Mouse (Mus musculus) hindbrain, embryonic 11.5 days (tissue): ENCODE data around the gene Slc28a2. TPM values are rescaled to one million over a fixed set of nuclear protein-coding genes. Genes with fewer than 3 reads are reported as not detected.
"Not testable (repeated sequence)": the region's sequence is repeated elsewhere in the genome, so short reads cannot be mapped to it uniquely, and the experiment has no call there.

Experiments
- ATAC-seq: fragments of 200-750 bp; cut with Nextera tagmentation; 2 replicates; pipeline ENCODE4 v1.8.0; 2017; ENCODE audit warnings: mild to moderate bottlenecking, moderate TSS enrichment, moderate library complexity; ENCODE audit not compliant: low FRiP score
- DNase-seq: peaks from one replicate; pipeline ENCODE4 v3.0.0-alpha.2; 2015; ENCODE audit warnings: low spot score
- H3K27ac ChIP-seq: fragments of 300-500 bp; sonication (generic); 2 replicates; pipeline ENCODE4 v1.5.1; 2014; ENCODE audit warnings: mild to moderate bottlenecking, low read depth, low read length
- H3K27me3 ChIP-seq: fragments of 300-500 bp; sonication (generic); 2 replicates; pipeline ENCODE4 v1.6.1; 2014; ENCODE audit warnings: mild to moderate bottlenecking, low read length, moderate library complexity, mixed read lengths; ENCODE audit not compliant: control insufficient read depth, insufficient read depth
- H3K36me3 ChIP-seq: fragments of 300-500 bp; sonication (generic); 2 replicates; pipeline ENCODE4 v1.6.1; 2014; ENCODE audit warnings: mild to moderate bottlenecking, low read length, moderate library complexity, mixed read lengths; ENCODE audit not compliant: control insufficient read depth, insufficient read depth
- H3K4me1 ChIP-seq: fragments of 300-500 bp; sonication (generic); replicated peaks from 2 replicates; pipeline ENCODE4 v1.6.1; 2014; ENCODE audit warnings: low read length, mixed read lengths; ENCODE audit not compliant: control insufficient read depth, insufficient read depth
- H3K4me2 ChIP-seq: fragments of 300-500 bp; sonication (generic); replicated peaks from 2 replicates; pipeline ENCODE4 v1.6.1; 2014; ENCODE audit warnings: mild to moderate bottlenecking, low read depth, low read length
- H3K4me3 ChIP-seq: fragments of 300-500 bp; sonication (generic); 2 replicates; pipeline ENCODE4 v1.5.1; 2014; ENCODE audit warnings: low read depth, low read length
- H3K9ac ChIP-seq: fragments of 300-500 bp; sonication (generic); 2 replicates; pipeline ENCODE4 v1.6.1; 2014; ENCODE audit warnings: low read depth, low read length
- H3K9me3 ChIP-seq: fragments of 300-500 bp; sonication (generic); 2 replicates; pipeline ENCODE4 v1.6.1; 2016; ENCODE audit warnings: low read length; ENCODE audit not compliant: control insufficient read depth
- WGBS: fragments of 180-500 bp; shearing (Covaris S2); extraction: QIAGEN DNeasy Blood & Tissue Kit; methylation state at CpG from one replicate; pipeline ENCODE4 v1.1.7; 2014; 5-methylcytosine and 5-hydroxymethylcytosine counted together
- polyA plus RNA-seq: library from polyadenylated mRNA; unstranded; fragments of >200 nt; fragmentation: Nextera tagmentation; extraction: Ambion mirVana; gene quantifications from 2 replicates; pipeline ENCODE4 v1.2.1, GENCODE M21; 2014

Slc28a2 gene
- polyA plus RNA-seq, 1 experiment from 2014 or later, result not detected

GRCm38 (mm10) chr2:122441000-122441933 lies 15.0 kb downstream of the Slc28a2 start:
- Histone ChIP-seq H3K9me3 (no peaks in the 10 kb centered on the region), H3K9ac (no peak overlapping the region), H3K4me3 (no peak overlapping the region), H3K27ac (no peak overlapping the region), H3K36me3 (no peaks in the 10 kb centered on the region), H3K4me1 (no peaks in the 10 kb centered on the region), H3K27me3 (no peaks in the 10 kb centered on the region), H3K4me2 (no peak overlapping the region)
- DNase-seq (no peak), ATAC-seq (no peak)
- 87% methylated on average over 7 of the region's 7 CpGs for WGBS

- 90% methylated on average over 4 of the region's 4 CpGs for WGBS
- Histone ChIP-seq H3K4me1 (no peaks in the 10 kb centered on the region), H3K36me3 (no peaks in the 10 kb centered on the region), H3K4me2 (no peak overlapping the region), H3K9ac (no peak overlapping the region), H3K4me3 (no peak overlapping the region), H3K9me3 (no peaks in the 10 kb centered on the region), H3K27ac (no peak overlapping the region), H3K27me3 (no peaks in the 10 kb centered on the region)
- ATAC-seq (no peak), DNase-seq (no peak)
Observed at GRCm38 (mm10) chr2:122450351-122450750, 24.1 kb downstream of the Slc28a2 start.

- no peak overlapping the region for H3K4me3 ChIP-seq
- no peak for ATAC-seq
- H3K4me2 ChIP-seq, result no peak overlapping the region
- H3K27me3 ChIP-seq, result no peaks in the 10 kb centered on the region
- H3K9ac ChIP-seq, result no peak overlapping the region
- H3K4me1 ChIP-seq, result no peaks in the 10 kb centered on the region
- no peak for DNase-seq
- H3K9me3 ChIP-seq, result no peaks in the 10 kb centered on the region
- H3K27ac ChIP-seq, result no peak overlapping the region
- H3K36me3 ChIP-seq, result no peaks in the 10 kb centered on the region
- WGBS, result 78% methylated on average over 2 of the region's 2 CpGs
Observed at GRCm38 (mm10) chr2:122452426-122452825, 26.1 kb downstream of the Slc28a2 start.

- Histone ChIP-seq H3K9me3 (no peaks in the 10 kb centered on the region), H3K27ac (no peak overlapping the region), H3K9ac (no peak overlapping the region; the same call in 1 of the 2 replicates), H3K36me3 (no peaks in the 10 kb centered on the region), H3K27me3 (no peaks in the 10 kb centered on the region), H3K4me3 (peak overlapping the region; percentile 50), H3K4me2 (peak overlapping the region; percentile 87), H3K4me1 (no peaks in the 10 kb centered on the region)
- WGBS, result 28% methylated on average over 11 of the region's 11 CpGs
- ATAC-seq, result no peak
- no peak for DNase-seq
Observed at GRCm38 (mm10) chr2:122466901-122467300, 40.6 kb downstream of the Slc28a2 start.

- Histone ChIP-seq H3K9me3 (no peaks in the 10 kb centered on the region), H3K4me3 (peak overlapping the region; percentile 50), H3K4me1 (no peaks in the 10 kb centered on the region), H3K4me2 (peak overlapping the region; percentile 87), H3K9ac (peak overlapping the region; percentile 54; the same call in 1 of the 2 replicates), H3K27me3 (no peaks in the 10 kb centered on the region), H3K36me3 (no peaks in the 10 kb centered on the region), H3K27ac (no peak overlapping the region)
- ATAC-seq, result peak; percentile 100
- WGBS, result 1% methylated on average over 44 of the region's 46 CpGs
- DNase-seq, result peak; percentile 96
Observed at GRCm38 (mm10) chr2:122467351-122468013, 41.2 kb downstream of the Slc28a2 start.

- no peak for ATAC-seq
- H3K4me3 ChIP-seq, result no peak overlapping the region
- H3K9ac ChIP-seq, result no peak overlapping the region
- 93% methylated on average over 3 of the region's 3 CpGs for WGBS
- no peaks in the 10 kb centered on the region for H3K27me3 ChIP-seq
- H3K4me2 ChIP-seq, result no peak overlapping the region
- H3K27ac ChIP-seq, result no peak overlapping the region
- no peaks in the 10 kb centered on the region for H3K4me1 ChIP-seq
- H3K9me3 ChIP-seq, result no peaks in the 10 kb centered on the region
- no peaks in the 10 kb centered on the region for H3K36me3 ChIP-seq
- DNase-seq, result no peak
Observed at GRCm38 (mm10) chr2:122469221-122469620, 42.9 kb downstream of the Slc28a2 start.

- H3K9me3 ChIP-seq, result no peaks in the 10 kb centered on the region
- ATAC-seq (no peak), DNase-seq (no peak)
- no peak overlapping the region for H3K9ac ChIP-seq
- H3K36me3 ChIP-seq, result no peaks in the 10 kb centered on the region
- H3K4me2 ChIP-seq, result no peak overlapping the region
- H3K27me3 ChIP-seq, result no peaks in the 10 kb centered on the region
- H3K4me1 ChIP-seq, result no peaks in the 10 kb centered on the region
- no peak overlapping the region for H3K4me3 ChIP-seq
- H3K27ac ChIP-seq, result no peak overlapping the region
Observed at GRCm38 (mm10) chr2:122476585-122476984, 50.3 kb downstream of the Slc28a2 start.

GRCm38 (mm10) chr2:122483787-122484186 lies 57.5 kb downstream of the Slc28a2 start:
- not testable (repeated sequence) for H3K4me3 ChIP-seq

More at GRCm38 (mm10) chr2:122483787-122484186, 57.5 kb downstream of the Slc28a2 start:
- WGBS, result 76% methylated on average over 1 of the region's 1 CpGs
- not testable (repeated sequence) for H3K36me3 ChIP-seq, H3K27me3 ChIP-seq, H3K9ac ChIP-seq, ATAC-seq, H3K4me1 ChIP-seq, H3K4me2 ChIP-seq, DNase-seq, H3K27ac ChIP-seq, H3K9me3 ChIP-seq
